Mouse (Mus musculus) urinary bladder, postnatal 36 days (tissue): ENCODE results near the gene Ubxn4.
"Not testable (repeated sequence)": the region's sequence is repeated elsewhere in the genome, so short reads cannot be mapped to it uniquely, and the experiment has no call there.

Experiments used
- DNase-seq, 2 experiments: peaks; one replicate each; pipeline ENCODE4 v3.0.0; 2022; ENCODE audit warnings: low spot score in 2 of 2, mixed read lengths in 1 of 2

The Ubxn4 gene

GRCm38 (mm10) chr1:128314665-128315064 is 70.9 kb downstream of the Ubxn4 start:
- no peak for DNase-seq

- DNase-seq = not testable (repeated sequence)
Measured at GRCm38 (mm10) chr1:128319266-128319665, 75.5 kb downstream of the Ubxn4 start.

- DNase-seq = no peak
Measured at GRCm38 (mm10) chr1:128323026-128323643, 79.4 kb downstream of the Ubxn4 start.

- DNase-seq = no peak
Measured at GRCm38 (mm10) chr1:128324776-128325175, 81.0 kb downstream of the Ubxn4 start.

- DNase-seq = no peak
Measured at GRCm38 (mm10) chr1:128327165-128327564, 83.4 kb downstream of the Ubxn4 start.

GRCm38 (mm10) chr1:128328218-128328617 is 84.5 kb downstream of the Ubxn4 start, which contains the start of gene Lct:
Lct (minus strand) TSS chr1:128328318.
- no peak for DNase-seq
